Mouse (Mus musculus) hindbrain, embryonic 15.5 days (tissue): ENCODE measurements at regions not wholly inside any gene's neighbourhood (a gene's known extent, or its start where the extent isn't known, plus 50 kb on each side); places are given as distances from the start of the nearest gene placed in this dataset.

ENCODE experiments used
- ATAC-seq: fragments of 200-750 bp; cut with Nextera tagmentation; 2 replicates; pipeline ENCODE4 v1.8.0; 2017; ENCODE audit warnings: low read depth, moderate number of reproducible peaks, moderate TSS enrichment; ENCODE audit not compliant: low FRiP score
- H3K27ac ChIP-seq: fragments of 300-500 bp; sonication (generic); replicated peaks from 2 replicates; pipeline ENCODE4 v1.5.1; 2015; ENCODE audit warnings: mild to moderate bottlenecking, inconsistent platforms
- H3K27me3 ChIP-seq: fragments of 300-500 bp; sonication (generic); 2 replicates; pipeline ENCODE4 v1.6.1; 2015; ENCODE audit warnings: control low read depth, inconsistent platforms
- H3K36me3 ChIP-seq: fragments of 300-500 bp; sonication (generic); 2 replicates; pipeline ENCODE4 v1.6.1; 2015; ENCODE audit warnings: control low read depth, inconsistent platforms
- H3K4me1 ChIP-seq: fragments of 300-500 bp; sonication (generic); replicated peaks from 2 replicates; pipeline ENCODE4 v1.6.1; 2015; ENCODE audit warnings: control low read depth, inconsistent platforms
- H3K4me2 ChIP-seq: fragments of 300-500 bp; sonication (generic); 2 replicates; pipeline ENCODE4 v1.6.1; 2015; ENCODE audit warnings: moderate library complexity, mild to moderate bottlenecking, inconsistent platforms
- H3K4me3 ChIP-seq: fragments of 300-500 bp; sonication (generic); 2 replicates; pipeline ENCODE4 v1.5.1; 2015; ENCODE audit warnings: mild to moderate bottlenecking, inconsistent platforms
- H3K9ac ChIP-seq: fragments of 300-500 bp; sonication (generic); 2 replicates; pipeline ENCODE4 v1.6.1; 2015; ENCODE audit warnings: inconsistent platforms
- H3K9me3 ChIP-seq: fragments of 300-500 bp; sonication (generic); 2 replicates; pipeline ENCODE4 v1.6.1; 2016; ENCODE audit warnings: control low read depth, inconsistent platforms
- WGBS: fragments of 180-500 bp; shearing (Covaris S2); methylation state at CpG from one replicate; pipeline ENCODE4 v1.1.7; 2015; 5-methylcytosine and 5-hydroxymethylcytosine counted together

- no peaks in the 10 kb centered on the region for H3K27me3 ChIP-seq
- ATAC-seq: no peak
- no peaks in the 10 kb centered on the region for H3K36me3 ChIP-seq
- H3K4me3 ChIP-seq: no peak overlapping the region
- H3K9ac ChIP-seq: no peak overlapping the region
- H3K4me1 ChIP-seq: no peaks in the 10 kb centered on the region
- WGBS: 86% methylated on average over 2 of the region's 2 CpGs
- no peaks in the 10 kb centered on the region for H3K9me3 ChIP-seq
- no peak overlapping the region for H3K4me2 ChIP-seq
- H3K27ac ChIP-seq: no peak overlapping the region
Observed at GRCm38 (mm10) chr3:73435241-73435640, 273.0 kb downstream of the Bche start.

GRCm38 (mm10) chr3:73434331-73434730 is 273.9 kb downstream of the Bche start:
- H3K4me1 ChIP-seq: no peaks in the 10 kb centered on the region
- no peak overlapping the region for H3K27ac ChIP-seq
- H3K27me3 ChIP-seq: no peaks in the 10 kb centered on the region
- ATAC-seq: no peak
- no peak overlapping the region for H3K4me3 ChIP-seq
- H3K4me2 ChIP-seq: no peak overlapping the region
- H3K9me3 ChIP-seq: no peaks in the 10 kb centered on the region
- no peaks in the 10 kb centered on the region for H3K36me3 ChIP-seq
- no peak overlapping the region for H3K9ac ChIP-seq
- WGBS: 31% methylated on average over 1 of the region's 1 CpGs

- ATAC-seq: 0 out of 2 replicates have a peak, but pooled peaks have one; percentile 27
- no peaks in the 10 kb centered on the region for H3K36me3 ChIP-seq
- H3K9me3 ChIP-seq: no peaks in the 10 kb centered on the region
- H3K4me1 ChIP-seq: no peaks in the 10 kb centered on the region
- H3K9ac ChIP-seq: no peak overlapping the region
- H3K27me3 ChIP-seq: no peaks in the 10 kb centered on the region
- no peak overlapping the region for H3K4me3 ChIP-seq
- H3K27ac ChIP-seq: no peak overlapping the region
- no peak overlapping the region for H3K4me2 ChIP-seq
- WGBS: 56% methylated on average over 4 of the region's 4 CpGs
Observed at GRCm38 (mm10) chr3:73409929-73410522, 298.2 kb downstream of the Bche start.

GRCm38 (mm10) chr3:73401395-73401794 is 306.8 kb downstream of the Bche start:
- no peaks in the 10 kb centered on the region for H3K27me3 ChIP-seq
- H3K9me3 ChIP-seq: no peaks in the 10 kb centered on the region
- WGBS: 78% methylated on average over 4 of the region's 4 CpGs
- no peak for ATAC-seq
- no peak overlapping the region for H3K4me2 ChIP-seq
- H3K27ac ChIP-seq: no peak overlapping the region
- no peak overlapping the region for H3K9ac ChIP-seq
- H3K4me3 ChIP-seq: no peak overlapping the region
- no peaks in the 10 kb centered on the region for H3K4me1 ChIP-seq
- H3K36me3 ChIP-seq: no peaks in the 10 kb centered on the region

- ATAC-seq: no peak
- 86% methylated on average over 4 of the region's 4 CpGs for WGBS
Observed at GRCm38 (mm10) chr3:73395808-73396207, 312.4 kb downstream of the Bche start.

GRCm38 (mm10) chr3:73389722-73390651 is 318.2 kb downstream of the Bche start:
- H3K9me3 ChIP-seq: no peaks in the 10 kb centered on the region
- H3K4me1 ChIP-seq: no peaks in the 10 kb centered on the region
- H3K4me2 ChIP-seq: no peak overlapping the region
- 84% methylated on average over 3 of the region's 3 CpGs for WGBS
- no peak for ATAC-seq
- H3K27ac ChIP-seq: no peak overlapping the region
- no peaks in the 10 kb centered on the region for H3K36me3 ChIP-seq
- no peak overlapping the region for H3K9ac ChIP-seq
- H3K4me3 ChIP-seq: no peak overlapping the region
- H3K27me3 ChIP-seq: no peaks in the 10 kb centered on the region

More at GRCm38 (mm10) chr3:73395808-73396207, 312.4 kb downstream of the Bche start:
- H3K36me3 ChIP-seq: no peaks in the 10 kb centered on the region
- no peak overlapping the region for H3K9ac ChIP-seq
- no peak overlapping the region for H3K4me3 ChIP-seq
- no peaks in the 10 kb centered on the region for H3K4me1 ChIP-seq
- no peak overlapping the region for H3K4me2 ChIP-seq
- no peaks in the 10 kb centered on the region for H3K9me3 ChIP-seq
- no peaks in the 10 kb centered on the region for H3K27me3 ChIP-seq
- H3K27ac ChIP-seq: no peak overlapping the region

GRCm38 (mm10) chr3:73354861-73355496 is 297.4 kb upstream of the Slitrk3 start:
- Histone ChIP-seq H3K27ac (no peak overlapping the region), H3K4me2 (no peak overlapping the region), H3K4me3 (no peak overlapping the region), H3K36me3 (no peaks in the 10 kb centered on the region), H3K27me3 (no peaks in the 10 kb centered on the region), H3K9ac (no peak overlapping the region), H3K9me3 (no peaks in the 10 kb centered on the region), H3K4me1 (no peaks in the 10 kb centered on the region)
- ATAC-seq: no peak
- WGBS: 51% methylated on average over 1 of the region's 1 CpGs

GRCm38 (mm10) chr3:73343199-73343598 is 285.6 kb upstream of the Slitrk3 start:
- Histone ChIP-seq H3K4me3 (no peak overlapping the region), H3K4me1 (no peaks in the 10 kb centered on the region), H3K36me3 (no peaks in the 10 kb centered on the region), H3K9me3 (no peaks in the 10 kb centered on the region), H3K9ac (no peak overlapping the region), H3K27ac (no peak overlapping the region), H3K4me2 (no peak overlapping the region), H3K27me3 (no peaks in the 10 kb centered on the region)
- peak; percentile 83 for ATAC-seq
- 3% methylated on average over 1 of the region's 1 CpGs for WGBS

GRCm38 (mm10) chr3:73339730-73340129 is 282.1 kb upstream of the Slitrk3 start:
- 75% methylated on average over 2 of the region's 2 CpGs for WGBS
- no peak overlapping the region for H3K9ac ChIP-seq
- no peak overlapping the region for H3K4me3 ChIP-seq
- no peak for ATAC-seq
- no peak overlapping the region for H3K4me2 ChIP-seq
- H3K27ac ChIP-seq: no peak overlapping the region
- H3K36me3 ChIP-seq: no peaks in the 10 kb centered on the region
- H3K27me3 ChIP-seq: no peaks in the 10 kb centered on the region
- no peaks in the 10 kb centered on the region for H3K9me3 ChIP-seq
- no peaks in the 10 kb centered on the region for H3K4me1 ChIP-seq

GRCm38 (mm10) chr3:73323214-73323613 is 265.6 kb upstream of the Slitrk3 start:
- WGBS: 85% methylated on average over 1 of the region's 1 CpGs
- H3K4me2 ChIP-seq: no peak overlapping the region

More at GRCm38 (mm10) chr3:73323214-73323613, 265.6 kb upstream of the Slitrk3 start:
- Histone ChIP-seq H3K9me3 (no peaks in the 10 kb centered on the region), H3K9ac (no peak overlapping the region), H3K4me1 (no peaks in the 10 kb centered on the region), H3K27me3 (no peaks in the 10 kb centered on the region), H3K36me3 (no peaks in the 10 kb centered on the region), H3K4me3 (no peak overlapping the region), H3K27ac (no peak overlapping the region)
- no peak for ATAC-seq
